Mouse (Mus musculus) liver, embryonic 15.5 days (tissue): ENCODE data around the gene Aftph. TPM values are rescaled to one million over a fixed set of nuclear protein-coding genes. Genes with fewer than 3 reads are reported as not detected.

Source experiments
- ATAC-seq: fragments of 200-750 bp; cut with Nextera tagmentation; 2 replicates; pipeline ENCODE4 v1.8.0; 2017; ENCODE audit warnings: moderate number of reproducible peaks, mild to moderate bottlenecking, moderate library complexity; ENCODE audit not compliant: insufficient read depth
- H3K27ac ChIP-seq: fragments of 300-500 bp; sonication (generic); replicated peaks from 2 replicates; pipeline ENCODE4 v1.5.1; 2015; ENCODE audit warnings: mild to moderate bottlenecking, inconsistent platforms
- H3K27me3 ChIP-seq: fragments of 300-500 bp; sonication (generic); 2 replicates; pipeline ENCODE4 v1.6.1; 2015; ENCODE audit warnings: mild to moderate bottlenecking, inconsistent platforms
- H3K36me3 ChIP-seq: fragments of 300-500 bp; sonication (generic); replicated peaks from 2 replicates; pipeline ENCODE4 v1.6.1; 2015; ENCODE audit warnings: moderate library complexity, mild to moderate bottlenecking, inconsistent platforms
- H3K4me1 ChIP-seq: fragments of 300-500 bp; sonication (generic); replicated peaks from 2 replicates; pipeline ENCODE4 v1.6.1; 2015; ENCODE audit warnings: inconsistent platforms
- H3K4me2 ChIP-seq: fragments of 300-500 bp; sonication (generic); 2 replicates; pipeline ENCODE4 v1.6.1; 2015; ENCODE audit warnings: moderate library complexity, mild to moderate bottlenecking, inconsistent platforms
- H3K4me3 ChIP-seq: fragments of 300-500 bp; sonication (generic); replicated peaks from 2 replicates; pipeline ENCODE4 v1.5.1; 2015; ENCODE audit warnings: mild to moderate bottlenecking, inconsistent platforms
- H3K9ac ChIP-seq: fragments of 300-500 bp; sonication (generic); 2 replicates; pipeline ENCODE4 v1.6.1; 2015; ENCODE audit warnings: moderate library complexity, mild to moderate bottlenecking, inconsistent platforms
- H3K9me3 ChIP-seq: fragments of 300-500 bp; sonication (generic); replicated peaks from 2 replicates; pipeline ENCODE4 v1.6.1; 2016; ENCODE audit warnings: inconsistent platforms
- WGBS: fragments of 180-500 bp; shearing (Covaris S2); methylation state at CpG from one replicate; pipeline ENCODE4 v1.1.7; 2015; ENCODE audit warnings: mixed read lengths; ENCODE audit not compliant: insufficient replicate concordance; 5-methylcytosine and 5-hydroxymethylcytosine counted together
- polyA plus RNA-seq: library from polyadenylated mRNA; unstranded; fragments of >200 nt; fragmentation: Nextera tagmentation; extraction: Ambion mirVana; gene quantifications from 2 replicates; pipeline ENCODE4 v1.2.1, GENCODE M21; 2015

The Aftph gene
- polyA plus RNA-seq, 1 experiment from 2014 or later = 10.6 TPM

GRCm38 (mm10) chr11:20646986-20647726 lies 94.2 kb downstream of the Aftph start:
- Histone ChIP-seq H3K9ac (no peak overlapping the region), H3K27me3 (no peaks in the 10 kb centered on the region), H3K27ac (no peak overlapping the region), H3K4me2 (no peak overlapping the region), H3K36me3 (peaks cover 46% of the 10 kb centered on the region), H3K4me3 (no peak overlapping the region), H3K9me3 (no peaks in the 10 kb centered on the region), H3K4me1 (peaks cover 32% of the 10 kb centered on the region)
- ATAC-seq = no peak
- 72% methylated on average over 10 of the region's 10 CpGs for WGBS

DNA sequence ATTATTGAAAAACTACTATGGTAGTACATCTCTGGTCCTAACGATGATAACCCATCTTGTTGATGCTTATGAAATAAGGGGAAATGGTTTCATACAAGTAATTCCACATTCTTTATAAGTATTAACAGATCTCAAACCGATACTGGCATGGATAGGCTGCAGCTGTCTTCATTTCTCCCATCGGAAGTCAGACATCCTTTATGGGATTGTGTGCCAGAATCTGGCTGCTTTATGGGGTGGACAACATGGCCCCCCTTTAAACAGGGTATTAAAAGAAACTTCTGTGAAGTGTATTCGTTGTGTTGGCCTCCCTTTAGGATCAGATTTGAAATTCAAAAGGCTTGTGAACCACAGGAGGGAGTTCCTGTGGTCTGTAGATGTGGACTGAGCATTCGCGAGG lies 95.2 kb downstream of the Aftph start:
- no peaks in the 10 kb centered on the region for H3K27me3 ChIP-seq
- H3K9ac ChIP-seq = no peak overlapping the region
- H3K4me2 ChIP-seq = no peak overlapping the region
- H3K4me3 ChIP-seq = no peak overlapping the region
- WGBS = 74% methylated on average over 6 of the region's 6 CpGs
- H3K9me3 ChIP-seq = no peaks in the 10 kb centered on the region
- H3K27ac ChIP-seq = no peak overlapping the region
- peaks cover 32% of the 10 kb centered on the region for H3K4me1 ChIP-seq
- no peak for ATAC-seq
- H3K36me3 ChIP-seq = peaks cover 36% of the 10 kb centered on the region

DNA sequence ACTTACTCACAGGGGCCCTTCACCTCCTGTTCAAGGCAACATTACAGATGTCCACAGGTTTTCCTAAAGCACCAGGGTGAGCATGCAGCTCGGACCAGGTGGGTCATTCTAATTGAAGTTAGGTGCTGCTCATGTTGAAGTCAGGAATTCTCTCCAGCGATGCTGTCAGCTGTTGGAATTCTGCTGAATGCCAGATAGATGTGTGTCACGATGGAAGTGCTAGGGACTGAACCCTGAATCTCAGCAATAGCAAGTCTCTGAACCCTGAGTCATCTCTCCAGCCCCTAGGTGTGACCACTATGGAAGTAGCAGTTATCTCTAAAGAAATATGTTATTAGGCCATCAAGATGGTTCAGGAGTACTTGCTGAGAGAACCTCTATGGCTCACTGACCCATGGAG lies 95.9 kb downstream of the Aftph start:
- no peaks in the 10 kb centered on the region for H3K9me3 ChIP-seq
- no peak for ATAC-seq
- no peak overlapping the region for H3K4me3 ChIP-seq
- H3K9ac ChIP-seq = no peak overlapping the region
- no peaks in the 10 kb centered on the region for H3K27me3 ChIP-seq
- WGBS = 81% methylated on average over 3 of the region's 3 CpGs
- peaks cover 30% of the 10 kb centered on the region for H3K36me3 ChIP-seq
- H3K4me2 ChIP-seq = no peak overlapping the region
- H3K27ac ChIP-seq = no peak overlapping the region
- peaks cover 38% of the 10 kb centered on the region for H3K4me1 ChIP-seq

- Histone ChIP-seq H3K4me1 (peaks cover 45% of the 10 kb centered on the region), H3K9ac (no peak overlapping the region), H3K27ac (no peak overlapping the region), H3K4me3 (no peak overlapping the region), H3K4me2 (no peak overlapping the region), H3K36me3 (peaks cover 23% of the 10 kb centered on the region), H3K9me3 (no peaks in the 10 kb centered on the region), H3K27me3 (no peaks in the 10 kb centered on the region)
- ATAC-seq = no peak
- 71% methylated on average over 6 of the region's 6 CpGs for WGBS
Measured at GRCm38 (mm10) chr11:20644872-20645271, 96.5 kb downstream of the Aftph start.

DNA sequence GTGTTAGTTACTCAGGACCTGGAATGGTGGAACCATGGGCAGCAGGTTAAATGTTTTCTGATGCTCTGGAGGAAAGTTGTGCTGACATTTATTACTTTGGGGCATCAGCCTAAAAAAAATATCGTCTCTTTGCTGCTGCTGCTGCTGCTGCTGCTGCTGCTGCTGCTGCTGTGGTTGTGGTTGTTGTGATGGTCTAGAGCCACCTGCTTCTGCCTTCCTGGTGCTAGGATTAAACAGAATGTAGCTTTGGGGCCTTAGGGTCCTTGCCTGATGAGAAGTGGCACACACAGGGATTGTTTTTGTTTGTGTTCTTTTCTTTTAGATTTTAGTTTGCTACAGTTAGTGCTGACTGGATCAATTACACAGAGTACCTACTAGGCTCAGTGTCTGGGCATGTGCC lies 97.2 kb downstream of the Aftph start:
- peaks cover 16% of the 10 kb centered on the region for H3K36me3 ChIP-seq
- H3K27me3 ChIP-seq = no peaks in the 10 kb centered on the region
- H3K4me3 ChIP-seq = no peak overlapping the region
- H3K27ac ChIP-seq = no peak overlapping the region
- no peak overlapping the region for H3K9ac ChIP-seq
- no peak overlapping the region for H3K4me2 ChIP-seq
- peaks cover 52% of the 10 kb centered on the region for H3K4me1 ChIP-seq
- 78% methylated on average over 1 of the region's 1 CpGs for WGBS
- ATAC-seq = no peak
- H3K9me3 ChIP-seq = no peaks in the 10 kb centered on the region

GRCm38 (mm10) chr11:20643161-20643560 lies 98.2 kb downstream of the Aftph start:
- no peak overlapping the region for H3K4me3 ChIP-seq
- H3K27me3 ChIP-seq = no peaks in the 10 kb centered on the region
- H3K36me3 ChIP-seq = peaks cover 6% of the 10 kb centered on the region
- WGBS = 69% methylated on average over 5 of the region's 5 CpGs
- H3K9ac ChIP-seq = no peak overlapping the region
- H3K4me1 ChIP-seq = peaks cover 57% of the 10 kb centered on the region
- no peak for ATAC-seq
- no peak overlapping the region for H3K4me2 ChIP-seq
- no peaks in the 10 kb centered on the region for H3K9me3 ChIP-seq
- H3K27ac ChIP-seq = no peak overlapping the region

DNA sequence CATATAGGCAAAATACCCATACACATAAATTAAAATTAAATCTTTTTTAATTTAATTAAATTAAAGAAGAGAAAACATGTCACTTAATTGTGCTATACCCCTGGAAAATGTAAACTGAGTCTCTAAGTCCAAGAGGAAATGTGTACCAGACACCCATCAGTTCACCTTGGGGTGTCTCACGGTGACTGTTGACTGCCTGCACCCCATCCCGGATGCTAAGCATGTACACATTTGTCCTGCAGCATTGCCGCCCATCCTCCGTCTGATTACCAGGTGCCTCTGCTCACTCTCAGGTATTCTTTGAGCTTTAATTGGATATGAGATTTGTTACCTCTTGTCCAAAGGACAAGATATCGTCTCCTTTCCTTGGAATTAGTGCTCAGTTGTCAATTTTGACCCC lies 99.1 kb downstream of the Aftph start:
- Histone ChIP-seq H3K4me2 (no peak overlapping the region), H3K4me3 (no peak overlapping the region), H3K36me3 (no peaks in the 10 kb centered on the region), H3K9me3 (no peaks in the 10 kb centered on the region), H3K27ac (no peak overlapping the region), H3K9ac (no peak overlapping the region), H3K4me1 (peaks cover 54% of the 10 kb centered on the region), H3K27me3 (no peaks in the 10 kb centered on the region)
- no peak for ATAC-seq
- 83% methylated on average over 5 of the region's 5 CpGs for WGBS

GRCm38 (mm10) chr11:20639918-20640447 lies 101.4 kb downstream of the Aftph start:
- H3K4me3 ChIP-seq = no peak overlapping the region

GRCm38 (mm10) chr11:20638841-20639240 lies 102.5 kb downstream of the Aftph start:
- Histone ChIP-seq H3K4me2 (no peak overlapping the region), H3K27me3 (no peaks in the 10 kb centered on the region), H3K4me1 (peaks cover 74% of the 10 kb centered on the region), H3K9me3 (no peaks in the 10 kb centered on the region), H3K4me3 (no peak overlapping the region), H3K27ac (no peak overlapping the region), H3K36me3 (no peaks in the 10 kb centered on the region), H3K9ac (no peak overlapping the region)
- ATAC-seq = no peak
- WGBS = 16% methylated on average over 3 of the region's 3 CpGs

More at GRCm38 (mm10) chr11:20639918-20640447, 101.4 kb downstream of the Aftph start:
- H3K36me3 ChIP-seq = no peaks in the 10 kb centered on the region
- no peak for ATAC-seq
- 41% methylated on average over 11 of the region's 11 CpGs for WGBS
- H3K9ac ChIP-seq = no peak overlapping the region
- H3K27me3 ChIP-seq = no peaks in the 10 kb centered on the region
- peak overlapping the region; percentile 17; the same call in 1 of the 2 replicates for H3K4me2 ChIP-seq
- peaks cover 63% of the 10 kb centered on the region for H3K4me1 ChIP-seq
- no peaks in the 10 kb centered on the region for H3K9me3 ChIP-seq
- no peak overlapping the region for H3K27ac ChIP-seq

- no peak for ATAC-seq
- H3K4me2 ChIP-seq = peak overlapping the region; percentile 80
- H3K9me3 ChIP-seq = no peaks in the 10 kb centered on the region
- H3K27me3 ChIP-seq = no peaks in the 10 kb centered on the region
- peaks cover 74% of the 10 kb centered on the region for H3K4me1 ChIP-seq
- peak overlapping the region; percentile 100 for H3K27ac ChIP-seq
- H3K4me3 ChIP-seq = no peak overlapping the region
- no peaks in the 10 kb centered on the region for H3K36me3 ChIP-seq
- no peak overlapping the region for H3K9ac ChIP-seq
Measured at GRCm38 (mm10) chr11:20637060-20637459, 104.3 kb downstream of the Aftph start.

DNA sequence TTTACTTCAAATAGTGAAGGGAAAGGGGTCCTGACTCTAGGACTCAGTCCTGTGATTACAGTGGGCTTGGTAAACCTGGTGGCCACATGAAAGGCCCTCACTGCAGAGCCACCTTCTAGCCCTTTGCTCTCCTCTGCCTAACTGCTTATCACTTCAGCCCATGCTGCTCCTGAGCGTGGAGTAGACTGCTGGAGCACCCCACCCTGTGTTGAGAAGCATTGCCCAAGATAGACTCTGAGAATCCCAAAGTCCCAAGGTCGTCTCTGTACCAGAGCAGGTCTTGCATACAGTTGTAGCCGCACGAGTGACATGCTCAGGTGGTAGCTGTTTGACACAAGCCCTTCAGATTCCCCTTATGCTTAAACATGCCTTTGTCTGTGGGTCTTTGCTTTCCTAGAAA lies 105.3 kb downstream of the Aftph start:
- 8% methylated on average over 4 of the region's 4 CpGs for WGBS
- H3K36me3 ChIP-seq = no peaks in the 10 kb centered on the region
- peak overlapping the region; percentile 57 for H3K9ac ChIP-seq
- ATAC-seq = peak; percentile 73
- peak overlapping the region; percentile 100 for H3K27ac ChIP-seq
- peaks cover 78% of the 10 kb centered on the region for H3K4me1 ChIP-seq
- H3K27me3 ChIP-seq = no peaks in the 10 kb centered on the region
- H3K9me3 ChIP-seq = no peaks in the 10 kb centered on the region
- peak overlapping the region; percentile 99 for H3K4me3 ChIP-seq
- peak overlapping the region; percentile 80 for H3K4me2 ChIP-seq

GRCm38 (mm10) chr11:20635646-20636045 lies 105.7 kb downstream of the Aftph start:
- H3K4me2 ChIP-seq = peak overlapping the region; percentile 80
- H3K4me3 ChIP-seq = peak overlapping the region; percentile 99
- H3K36me3 ChIP-seq = no peaks in the 10 kb centered on the region
- peaks cover 78% of the 10 kb centered on the region for H3K4me1 ChIP-seq
- peak overlapping the region; percentile 100 for H3K27ac ChIP-seq
- no peak for ATAC-seq
- no peaks in the 10 kb centered on the region for H3K9me3 ChIP-seq
- 20% methylated on average over 6 of the region's 6 CpGs for WGBS
- no peaks in the 10 kb centered on the region for H3K27me3 ChIP-seq
- peak overlapping the region; percentile 57 for H3K9ac ChIP-seq
